Mouse (Mus musculus): ENCODE measurements around the gene Wdr72. TPM values are rescaled to one million over a fixed set of nuclear protein-coding genes. Genes with fewer than 3 reads are reported as not detected.

The Wdr72 gene
- polyA plus RNA-seq, 1 experiment from 2014 or later: 0.73 TPM

GRCm38 (mm10) chr9:74277752-74278385 is 167.7 kb downstream of the Wdr72 start:
- Histone ChIP-seq H3K4me1 (ENCODE audit: control insufficient read depth, insufficient read depth, low read depth, low read length) (peaks cover 3% of the 10 kb centered on the region; the same call in 1 of the 2 replicates), H3K9ac (ENCODE audit: low read depth, low read length) (no peak overlapping the region), H3K36me3 (ENCODE audit: control insufficient read depth, insufficient read depth, low read length) (no peaks in the 10 kb centered on the region), H3K4me3 (ENCODE audit: low read length) (no peak overlapping the region), H3K4me2 (ENCODE audit: low read length) (peak overlapping the region; percentile 8; the same call in 1 of the 2 replicates), H3K9me3 (ENCODE audit: control insufficient read depth, low read length) (no peaks in the 10 kb centered on the region), H3K27ac (ENCODE audit: low read depth, low read length) (no peak overlapping the region), H3K27me3 (replicated peaks; ENCODE audit: control insufficient read depth, insufficient read depth, low read length) (no peaks in the 10 kb centered on the region)
- ATAC-seq: peak; percentile 83
- WGBS: 16% methylated on average over 14 of the region's 14 CpGs

- Histone ChIP-seq H3K27me3 (replicated peaks; ENCODE audit: control insufficient read depth, insufficient read depth, low read length) (no peaks in the 10 kb centered on the region), H3K9me3 (ENCODE audit: control insufficient read depth, low read length) (no peaks in the 10 kb centered on the region), H3K27ac (ENCODE audit: low read depth, low read length) (no peak overlapping the region), H3K4me3 (ENCODE audit: low read length) (no peak overlapping the region), H3K9ac (ENCODE audit: low read depth, low read length) (no peak overlapping the region), H3K4me1 (ENCODE audit: control insufficient read depth, insufficient read depth, low read depth, low read length) (no peaks in the 10 kb centered on the region), H3K4me2 (ENCODE audit: low read length) (no peak overlapping the region), H3K36me3 (ENCODE audit: control insufficient read depth, insufficient read depth, low read length) (no peaks in the 10 kb centered on the region)
- 20% methylated on average over 3 of the region's 3 CpGs for WGBS
- no peak for ATAC-seq
These were observed 171.9 kb downstream of the Wdr72 start for GRCm38 (mm10) chr9:74282072-74282471.

- Histone ChIP-seq H3K4me3 (ENCODE audit: low read length) (no peak overlapping the region), H3K4me1 (ENCODE audit: control insufficient read depth, insufficient read depth, low read depth, low read length) (no peaks in the 10 kb centered on the region), H3K9ac (ENCODE audit: low read depth, low read length) (no peak overlapping the region), H3K27ac (ENCODE audit: low read depth, low read length) (no peak overlapping the region), H3K27me3 (replicated peaks; ENCODE audit: control insufficient read depth, insufficient read depth, low read length) (no peaks in the 10 kb centered on the region), H3K4me2 (ENCODE audit: low read length) (no peak overlapping the region), H3K36me3 (ENCODE audit: control insufficient read depth, insufficient read depth, low read length) (no peaks in the 10 kb centered on the region), H3K9me3 (ENCODE audit: control insufficient read depth, low read length) (no peaks in the 10 kb centered on the region)
- no peak for ATAC-seq
- 53% methylated on average over 2 of the region's 2 CpGs for WGBS
These were observed 176.1 kb downstream of the Wdr72 start for GRCm38 (mm10) chr9:74286210-74286609.

GRCm38 (mm10) chr9:74294479-74294878 is 184.3 kb downstream of the Wdr72 start:
- Histone ChIP-seq H3K4me3 (ENCODE audit: low read length) (no peak overlapping the region), H3K36me3 (ENCODE audit: control insufficient read depth, insufficient read depth, low read length) (no peaks in the 10 kb centered on the region), H3K27ac (ENCODE audit: low read depth, low read length) (no peak overlapping the region), H3K4me1 (ENCODE audit: control insufficient read depth, insufficient read depth, low read depth, low read length) (no peaks in the 10 kb centered on the region), H3K27me3 (replicated peaks; ENCODE audit: control insufficient read depth, insufficient read depth, low read length) (no peaks in the 10 kb centered on the region), H3K4me2 (ENCODE audit: low read length) (no peak overlapping the region), H3K9ac (ENCODE audit: low read depth, low read length) (no peak overlapping the region), H3K9me3 (ENCODE audit: control insufficient read depth, low read length) (no peaks in the 10 kb centered on the region)
- WGBS: 80% methylated on average over 3 of the region's 3 CpGs
- no peak for ATAC-seq

- H3K36me3 ChIP-seq (ENCODE audit: control insufficient read depth, insufficient read depth, low read length): no peaks in the 10 kb centered on the region
- H3K4me3 ChIP-seq (ENCODE audit: low read length): no peak overlapping the region
- WGBS: 79% methylated on average over 1 of the region's 1 CpGs
- ATAC-seq: no peak
- H3K27ac ChIP-seq (ENCODE audit: low read depth, low read length): no peak overlapping the region
- H3K4me2 ChIP-seq (ENCODE audit: low read length): no peak overlapping the region
- no peaks in the 10 kb centered on the region for H3K4me1 ChIP-seq (ENCODE audit: control insufficient read depth, insufficient read depth, low read depth, low read length)
- no peak overlapping the region for H3K9ac ChIP-seq (ENCODE audit: low read depth, low read length)
- no peaks in the 10 kb centered on the region for H3K9me3 ChIP-seq (ENCODE audit: control insufficient read depth, low read length)
- no peaks in the 10 kb centered on the region for H3K27me3 ChIP-seq (replicated peaks; ENCODE audit: control insufficient read depth, insufficient read depth, low read length)
These were observed 208.6 kb downstream of the Wdr72 start for GRCm38 (mm10) chr9:74318771-74319170.

- ATAC-seq: no peak
- Histone ChIP-seq H3K27me3 (replicated peaks; ENCODE audit: control insufficient read depth, insufficient read depth, low read length) (no peaks in the 10 kb centered on the region), H3K9ac (ENCODE audit: low read depth, low read length) (no peak overlapping the region), H3K36me3 (ENCODE audit: control insufficient read depth, insufficient read depth, low read length) (no peaks in the 10 kb centered on the region), H3K9me3 (ENCODE audit: control insufficient read depth, low read length) (no peaks in the 10 kb centered on the region), H3K27ac (ENCODE audit: low read depth, low read length) (no peak overlapping the region), H3K4me2 (ENCODE audit: low read length) (no peak overlapping the region), H3K4me1 (ENCODE audit: control insufficient read depth, insufficient read depth, low read depth, low read length) (no peaks in the 10 kb centered on the region), H3K4me3 (ENCODE audit: low read length) (no peak overlapping the region)
- WGBS: 77% methylated on average over 11 of the region's 11 CpGs
These were observed 214.2 kb downstream of the Wdr72 start for GRCm38 (mm10) chr9:74324089-74324924.

GRCm38 (mm10) chr9:74324925-74325295 is 214.8 kb downstream of the Wdr72 start:
- no peak overlapping the region for H3K4me2 ChIP-seq (ENCODE audit: low read length)
- H3K9me3 ChIP-seq (ENCODE audit: control insufficient read depth, low read length): no peaks in the 10 kb centered on the region
- no peak for ATAC-seq
- H3K27me3 ChIP-seq (replicated peaks; ENCODE audit: control insufficient read depth, insufficient read depth, low read length): no peaks in the 10 kb centered on the region
- no peaks in the 10 kb centered on the region for H3K4me1 ChIP-seq (ENCODE audit: control insufficient read depth, insufficient read depth, low read depth, low read length)
- H3K27ac ChIP-seq (ENCODE audit: low read depth, low read length): no peak overlapping the region
- WGBS: 64% methylated on average over 3 of the region's 3 CpGs
- H3K9ac ChIP-seq (ENCODE audit: low read depth, low read length): no peak overlapping the region
- H3K36me3 ChIP-seq (ENCODE audit: control insufficient read depth, insufficient read depth, low read length): no peaks in the 10 kb centered on the region
- no peak overlapping the region for H3K4me3 ChIP-seq (ENCODE audit: low read length)

GRCm38 (mm10) chr9:74325981-74326380 is 215.8 kb downstream of the Wdr72 start:
- Histone ChIP-seq H3K4me3 (ENCODE audit: low read length) (no peak overlapping the region), H3K27me3 (replicated peaks; ENCODE audit: control insufficient read depth, insufficient read depth, low read length) (no peaks in the 10 kb centered on the region), H3K4me1 (ENCODE audit: control insufficient read depth, insufficient read depth, low read depth, low read length) (peaks cover 2% of the 10 kb centered on the region; the same call in 1 of the 2 replicates), H3K9me3 (ENCODE audit: control insufficient read depth, low read length) (no peaks in the 10 kb centered on the region), H3K36me3 (ENCODE audit: control insufficient read depth, insufficient read depth, low read length) (no peaks in the 10 kb centered on the region), H3K27ac (ENCODE audit: low read depth, low read length) (no peak overlapping the region), H3K4me2 (ENCODE audit: low read length) (no peak overlapping the region), H3K9ac (ENCODE audit: low read depth, low read length) (no peak overlapping the region)
- ATAC-seq: no peak
- WGBS: 96% methylated on average over 1 of the region's 1 CpGs

GRCm38 (mm10) chr9:74328821-74329220 is 218.7 kb downstream of the Wdr72 start:
- H3K4me3 ChIP-seq (ENCODE audit: low read length): no peak overlapping the region
- 82% methylated on average over 5 of the region's 5 CpGs for WGBS
- H3K4me1 ChIP-seq (ENCODE audit: control insufficient read depth, insufficient read depth, low read depth, low read length): peaks cover 4% of the 10 kb centered on the region; the same call in 1 of the 2 replicates
- no peaks in the 10 kb centered on the region for H3K27me3 ChIP-seq (replicated peaks; ENCODE audit: control insufficient read depth, insufficient read depth, low read length)
- no peak for ATAC-seq
- H3K36me3 ChIP-seq (ENCODE audit: control insufficient read depth, insufficient read depth, low read length): no peaks in the 10 kb centered on the region
- H3K27ac ChIP-seq (ENCODE audit: low read depth, low read length): no peak overlapping the region
- H3K4me2 ChIP-seq (ENCODE audit: low read length): no peak overlapping the region
- no peak overlapping the region for H3K9ac ChIP-seq (ENCODE audit: low read depth, low read length)
- H3K9me3 ChIP-seq (ENCODE audit: control insufficient read depth, low read length): no peaks in the 10 kb centered on the region

Measured in hindbrain, embryonic 16.5 days (tissue).